Mouse (Mus musculus): Measurements from ENCODE around the gene Fam196a. TPM values are rescaled to one million over a fixed set of nuclear protein-coding genes. Genes with fewer than 3 reads are reported as not detected.

Fam196a gene
- polyA plus RNA-seq, 1 experiment from 2014 or later, result 14.0 TPM

GRCm38 (mm10) chr7:134931886-134932285 is 6.3 kb downstream of the Fam196a start:
- WGBS, result 83% methylated on average over 2 of the region's 2 CpGs
- H3K36me3 ChIP-seq (replicated peaks; ENCODE audit: control insufficient read depth, insufficient read depth), result no peaks in the 10 kb centered on the region

GRCm38 (mm10) chr7:134901992-134902391 is 36.2 kb downstream of the Fam196a start:
- Histone ChIP-seq H3K36me3 (replicated peaks; ENCODE audit: control insufficient read depth, insufficient read depth) (no peaks in the 10 kb centered on the region), H3K9ac (no peak overlapping the region), H3K4me2 (replicated peaks) (no peak overlapping the region), H3K4me1 (replicated peaks; ENCODE audit: control insufficient read depth, insufficient read depth, low read length) (no peaks in the 10 kb centered on the region), H3K27ac (no peak overlapping the region), H3K9me3 (ENCODE audit: control insufficient read depth, low read length) (no peaks in the 10 kb centered on the region), H3K27me3 (ENCODE audit: control insufficient read depth, insufficient read depth, low read length) (no peaks in the 10 kb centered on the region), H3K4me3 (replicated peaks; ENCODE audit: low read length) (no peak overlapping the region)
- WGBS, result 77% methylated on average over 2 of the region's 2 CpGs
- ATAC-seq (ENCODE audit: low FRiP score) (no peak), DNase-seq (ENCODE audit: low spot score) (no peak)

More at GRCm38 (mm10) chr7:134931886-134932285, 6.3 kb downstream of the Fam196a start:
- Histone ChIP-seq H3K9ac (no peak overlapping the region), H3K4me3 (replicated peaks; ENCODE audit: low read length) (no peak overlapping the region), H3K27me3 (ENCODE audit: control insufficient read depth, insufficient read depth, low read length) (no peaks in the 10 kb centered on the region), H3K27ac (no peak overlapping the region), H3K4me1 (replicated peaks; ENCODE audit: control insufficient read depth, insufficient read depth, low read length) (0 out of 2 replicates have a peak, but pooled peaks cover 8% of the 10 kb centered on the region), H3K9me3 (ENCODE audit: control insufficient read depth, low read length) (no peaks in the 10 kb centered on the region), H3K4me2 (replicated peaks) (no peak overlapping the region)
- ATAC-seq (ENCODE audit: low FRiP score) (no peak), DNase-seq (ENCODE audit: low spot score) (no peak)

GRCm38 (mm10) chr7:134899462-134899861 is 38.8 kb downstream of the Fam196a start:
- 91% methylated on average over 2 of the region's 2 CpGs for WGBS
- Histone ChIP-seq H3K9ac (no peak overlapping the region), H3K4me3 (replicated peaks; ENCODE audit: low read length) (no peak overlapping the region), H3K4me1 (replicated peaks; ENCODE audit: control insufficient read depth, insufficient read depth, low read length) (no peaks in the 10 kb centered on the region), H3K36me3 (replicated peaks; ENCODE audit: control insufficient read depth, insufficient read depth) (no peaks in the 10 kb centered on the region), H3K9me3 (ENCODE audit: control insufficient read depth, low read length) (no peaks in the 10 kb centered on the region), H3K27me3 (ENCODE audit: control insufficient read depth, insufficient read depth, low read length) (no peaks in the 10 kb centered on the region), H3K27ac (no peak overlapping the region), H3K4me2 (replicated peaks) (no peak overlapping the region)
- DNase-seq (ENCODE audit: low spot score) (no peak), ATAC-seq (ENCODE audit: low FRiP score) (no peak)

GRCm38 (mm10) chr7:134894604-134895003 is 43.6 kb downstream of the Fam196a start:
- peaks cover 8% of the 10 kb centered on the region; the same call in 1 of the 2 replicates for H3K4me1 ChIP-seq (replicated peaks; ENCODE audit: control insufficient read depth, insufficient read depth, low read length)
- 69% methylated on average over 2 of the region's 2 CpGs for WGBS
- H3K27me3 ChIP-seq (ENCODE audit: control insufficient read depth, insufficient read depth, low read length), result no peaks in the 10 kb centered on the region
- H3K36me3 ChIP-seq (replicated peaks; ENCODE audit: control insufficient read depth, insufficient read depth), result no peaks in the 10 kb centered on the region
- H3K9me3 ChIP-seq (ENCODE audit: control insufficient read depth, low read length), result no peaks in the 10 kb centered on the region
- no peak overlapping the region for H3K4me3 ChIP-seq (replicated peaks; ENCODE audit: low read length)
- no peak overlapping the region for H3K4me2 ChIP-seq (replicated peaks)
- no peak for DNase-seq (ENCODE audit: low spot score)
- H3K27ac ChIP-seq, result no peak overlapping the region
- ATAC-seq (ENCODE audit: low FRiP score), result no peak
- no peak overlapping the region for H3K9ac ChIP-seq

- H3K9ac ChIP-seq, result no peak overlapping the region
- no peaks in the 10 kb centered on the region for H3K36me3 ChIP-seq (replicated peaks; ENCODE audit: control insufficient read depth, insufficient read depth)
- 97% methylated on average over 4 of the region's 4 CpGs for WGBS
- ATAC-seq (ENCODE audit: low FRiP score) (no peak), DNase-seq (ENCODE audit: low spot score) (no peak)
- H3K4me1 ChIP-seq (replicated peaks; ENCODE audit: control insufficient read depth, insufficient read depth, low read length), result peaks cover 8% of the 10 kb centered on the region; the same call in 1 of the 2 replicates
- H3K9me3 ChIP-seq (ENCODE audit: control insufficient read depth, low read length), result no peaks in the 10 kb centered on the region
- H3K27me3 ChIP-seq (ENCODE audit: control insufficient read depth, insufficient read depth, low read length), result no peaks in the 10 kb centered on the region
- no peak overlapping the region for H3K27ac ChIP-seq
- no peak overlapping the region for H3K4me2 ChIP-seq (replicated peaks)
- H3K4me3 ChIP-seq (replicated peaks; ENCODE audit: low read length), result no peak overlapping the region
These were observed 45.3 kb downstream of the Fam196a start for GRCm38 (mm10) chr7:134892972-134893371.

- ATAC-seq (ENCODE audit: low FRiP score) (no peak; the same call in 1 of the 2 replicates), DNase-seq (ENCODE audit: low spot score) (peak; percentile 36)
- Histone ChIP-seq H3K4me1 (replicated peaks; ENCODE audit: control insufficient read depth, insufficient read depth, low read length) (peaks cover 8% of the 10 kb centered on the region; the same call in 1 of the 2 replicates), H3K36me3 (replicated peaks; ENCODE audit: control insufficient read depth, insufficient read depth) (no peaks in the 10 kb centered on the region), H3K9ac (no peak overlapping the region), H3K4me2 (replicated peaks) (no peak overlapping the region), H3K27ac (no peak overlapping the region), H3K9me3 (ENCODE audit: control insufficient read depth, low read length) (no peaks in the 10 kb centered on the region), H3K4me3 (replicated peaks; ENCODE audit: low read length) (no peak overlapping the region), H3K27me3 (ENCODE audit: control insufficient read depth, insufficient read depth, low read length) (no peaks in the 10 kb centered on the region)
- WGBS, result 39% methylated on average over 13 of the region's 13 CpGs
These were observed 45.8 kb downstream of the Fam196a start for GRCm38 (mm10) chr7:134892449-134892871.

- Histone ChIP-seq H3K27me3 (ENCODE audit: control insufficient read depth, insufficient read depth, low read length) (no peaks in the 10 kb centered on the region), H3K4me3 (replicated peaks; ENCODE audit: low read length) (no peak overlapping the region), H3K9me3 (ENCODE audit: control insufficient read depth, low read length) (no peaks in the 10 kb centered on the region), H3K4me1 (replicated peaks; ENCODE audit: control insufficient read depth, insufficient read depth, low read length) (peaks cover 5% of the 10 kb centered on the region), H3K36me3 (replicated peaks; ENCODE audit: control insufficient read depth, insufficient read depth) (no peaks in the 10 kb centered on the region), H3K4me2 (replicated peaks) (no peak overlapping the region), H3K9ac (no peak overlapping the region), H3K27ac (no peak overlapping the region)
- no peak for DNase-seq (ENCODE audit: low spot score)
- 62% methylated on average over 6 of the region's 6 CpGs for WGBS
- ATAC-seq (ENCODE audit: low FRiP score), result no peak
These were observed 54.7 kb downstream of the Fam196a start for GRCm38 (mm10) chr7:134883516-134883915.

GRCm38 (mm10) chr7:134880431-134880830 is 57.8 kb downstream of the Fam196a start:
- H3K9ac ChIP-seq, result no peak overlapping the region
- DNase-seq (ENCODE audit: low spot score) (no peak), ATAC-seq (ENCODE audit: low FRiP score) (no peak)
- 54% methylated on average over 6 of the region's 6 CpGs for WGBS
- H3K4me1 ChIP-seq (replicated peaks; ENCODE audit: control insufficient read depth, insufficient read depth, low read length), result peaks cover 5% of the 10 kb centered on the region
- H3K4me2 ChIP-seq (replicated peaks), result no peak overlapping the region
- H3K9me3 ChIP-seq (ENCODE audit: control insufficient read depth, low read length), result no peaks in the 10 kb centered on the region
- H3K27me3 ChIP-seq (ENCODE audit: control insufficient read depth, insufficient read depth, low read length), result no peaks in the 10 kb centered on the region
- H3K4me3 ChIP-seq (replicated peaks; ENCODE audit: low read length), result no peak overlapping the region
- no peaks in the 10 kb centered on the region for H3K36me3 ChIP-seq (replicated peaks; ENCODE audit: control insufficient read depth, insufficient read depth)
- H3K27ac ChIP-seq, result no peak overlapping the region

- DNase-seq (ENCODE audit: low spot score), result no peak
- WGBS, result 20% methylated on average over 6 of the region's 6 CpGs
- no peak for ATAC-seq (ENCODE audit: low FRiP score)
- Histone ChIP-seq H3K27me3 (ENCODE audit: control insufficient read depth, insufficient read depth, low read length) (no peaks in the 10 kb centered on the region), H3K4me3 (replicated peaks; ENCODE audit: low read length) (no peak overlapping the region), H3K9me3 (ENCODE audit: control insufficient read depth, low read length) (no peaks in the 10 kb centered on the region), H3K4me2 (replicated peaks) (no peak overlapping the region), H3K4me1 (replicated peaks; ENCODE audit: control insufficient read depth, insufficient read depth, low read length) (peaks cover 5% of the 10 kb centered on the region), H3K36me3 (replicated peaks; ENCODE audit: control insufficient read depth, insufficient read depth) (no peaks in the 10 kb centered on the region), H3K9ac (no peak overlapping the region), H3K27ac (no peak overlapping the region)
These were observed 59.2 kb downstream of the Fam196a start for GRCm38 (mm10) chr7:134878985-134879384.

GRCm38 (mm10) chr7:134872981-134873380 is 65.2 kb downstream of the Fam196a start:
- no peaks in the 10 kb centered on the region for H3K36me3 ChIP-seq (replicated peaks; ENCODE audit: control insufficient read depth, insufficient read depth)
- H3K4me2 ChIP-seq (replicated peaks), result no peak overlapping the region
- no peaks in the 10 kb centered on the region for H3K27me3 ChIP-seq (ENCODE audit: control insufficient read depth, insufficient read depth, low read length)
- H3K9ac ChIP-seq, result no peak overlapping the region
- H3K27ac ChIP-seq, result no peak overlapping the region
- DNase-seq (ENCODE audit: low spot score) (no peak), ATAC-seq (ENCODE audit: low FRiP score) (no peak)
- no peaks in the 10 kb centered on the region for H3K4me1 ChIP-seq (replicated peaks; ENCODE audit: control insufficient read depth, insufficient read depth, low read length)
- WGBS, result 92% methylated on average over 7 of the region's 7 CpGs
- no peaks in the 10 kb centered on the region for H3K9me3 ChIP-seq (ENCODE audit: control insufficient read depth, low read length)
- H3K4me3 ChIP-seq (replicated peaks; ENCODE audit: low read length), result no peak overlapping the region
